Mouse (Mus musculus) embryonic fibroblast, embryonic 13.5 days (primary cell): Measurements from ENCODE around the gene Ddrgk1.

Source experiments
- CTCF ChIP-seq: IDR thresholded peaks from 2 replicates; pipeline ENCODE4 v1.5.1; 2011; ENCODE audit warnings: mild to moderate bottlenecking, control low read depth, low read length, moderate library complexity, borderline replicate concordance; ENCODE audit not compliant: insufficient read depth
- POLR2A ChIP-seq: IDR thresholded peaks from 2 replicates; pipeline ENCODE4 v1.6.1; 2011; ENCODE audit warnings: low read depth, mild to moderate bottlenecking, control low read depth, low read length, moderate library complexity

GRCm38 (mm10) chr2:130696700-130697152 is 32.3 kb upstream of the Ddrgk1 start:
- TF ChIP-seq POLR2A (no peak), CTCF (no peak)
